Mouse (Mus musculus) frontal cortex, adult (tissue): ENCODE data around the gene Rabgef1.

Experiments
- ATAC-seq: cut with Nextera tagmentation; 2 replicates; pipeline ENCODE4 v1.9.2; 2017; ENCODE audit warnings: mild to moderate bottlenecking, moderate library complexity, mixed read lengths; ENCODE audit not compliant: low TSS enrichment

Rabgef1 gene

DNA sequence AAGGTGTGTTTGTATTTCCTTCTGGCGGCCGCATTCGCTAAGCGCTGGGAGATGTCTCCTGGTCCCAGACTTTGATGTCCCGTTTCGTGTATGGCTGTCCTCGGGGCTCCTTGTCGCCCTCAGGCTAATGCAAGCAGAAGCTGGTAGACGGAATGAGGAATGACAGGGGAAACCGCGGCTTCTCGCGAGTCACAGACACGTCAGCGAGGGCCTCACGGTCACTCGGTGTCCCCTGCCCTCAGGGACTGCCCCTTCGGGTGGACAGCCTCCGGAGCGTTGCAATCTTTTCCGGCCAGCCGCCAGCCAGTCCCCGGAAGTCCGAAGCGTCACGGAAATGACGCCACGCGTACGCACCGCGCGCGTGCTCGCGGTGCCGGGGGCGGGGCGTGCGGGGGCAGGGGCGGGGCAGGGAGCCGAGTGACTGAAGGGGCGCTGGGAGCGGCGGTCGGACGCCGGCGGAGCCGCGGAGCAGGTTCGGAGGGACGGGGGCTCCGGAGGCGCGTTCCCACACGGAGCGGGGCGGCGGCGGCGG is at the start of gene Rabgef1:
Rabgef1 (plus strand) TSS at position 376 of the 532 bp plus-strand sequence.
- peak; percentile 96 for ATAC-seq

DNA sequence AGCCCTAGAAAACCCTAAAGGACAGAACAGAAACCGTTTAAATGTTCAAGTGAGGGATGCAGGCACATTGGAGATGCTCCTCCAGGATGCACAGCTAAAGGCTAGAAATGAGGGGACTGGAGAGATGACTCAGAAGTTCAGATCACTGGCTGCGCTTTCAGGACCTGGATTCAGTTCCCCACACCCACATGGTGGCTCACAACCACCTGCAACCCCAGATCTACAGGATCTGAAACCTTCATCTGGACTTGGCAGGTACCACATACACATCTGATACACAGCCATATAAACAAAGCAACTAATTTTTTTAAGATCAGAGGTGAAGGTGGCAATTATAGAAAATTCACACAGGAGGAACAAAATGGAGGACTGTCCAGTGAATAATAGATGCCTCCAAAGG is 49.2 kb upstream of the Rabgef1 start:
- no peak for ATAC-seq

DNA sequence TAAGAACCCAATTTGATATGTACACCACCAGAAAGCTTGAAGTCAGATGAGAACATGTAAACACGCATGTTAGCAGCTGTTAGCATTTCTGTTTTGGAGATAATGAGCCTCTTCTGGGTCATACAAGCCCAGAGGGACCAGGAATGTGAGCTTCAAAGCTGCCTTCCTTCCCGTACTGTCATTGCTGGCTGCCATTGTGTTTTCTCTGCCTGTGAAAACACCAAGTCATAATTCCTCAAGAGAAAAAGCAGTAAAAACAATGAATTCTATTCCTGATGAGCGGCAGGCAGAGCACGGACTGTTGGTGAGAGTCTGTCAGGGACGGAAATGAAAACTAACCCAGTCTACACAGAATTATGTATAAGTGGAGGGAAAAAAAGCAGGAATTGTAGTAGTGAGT is 47.3 kb upstream of the Rabgef1 start:
- no peak for ATAC-seq

DNA sequence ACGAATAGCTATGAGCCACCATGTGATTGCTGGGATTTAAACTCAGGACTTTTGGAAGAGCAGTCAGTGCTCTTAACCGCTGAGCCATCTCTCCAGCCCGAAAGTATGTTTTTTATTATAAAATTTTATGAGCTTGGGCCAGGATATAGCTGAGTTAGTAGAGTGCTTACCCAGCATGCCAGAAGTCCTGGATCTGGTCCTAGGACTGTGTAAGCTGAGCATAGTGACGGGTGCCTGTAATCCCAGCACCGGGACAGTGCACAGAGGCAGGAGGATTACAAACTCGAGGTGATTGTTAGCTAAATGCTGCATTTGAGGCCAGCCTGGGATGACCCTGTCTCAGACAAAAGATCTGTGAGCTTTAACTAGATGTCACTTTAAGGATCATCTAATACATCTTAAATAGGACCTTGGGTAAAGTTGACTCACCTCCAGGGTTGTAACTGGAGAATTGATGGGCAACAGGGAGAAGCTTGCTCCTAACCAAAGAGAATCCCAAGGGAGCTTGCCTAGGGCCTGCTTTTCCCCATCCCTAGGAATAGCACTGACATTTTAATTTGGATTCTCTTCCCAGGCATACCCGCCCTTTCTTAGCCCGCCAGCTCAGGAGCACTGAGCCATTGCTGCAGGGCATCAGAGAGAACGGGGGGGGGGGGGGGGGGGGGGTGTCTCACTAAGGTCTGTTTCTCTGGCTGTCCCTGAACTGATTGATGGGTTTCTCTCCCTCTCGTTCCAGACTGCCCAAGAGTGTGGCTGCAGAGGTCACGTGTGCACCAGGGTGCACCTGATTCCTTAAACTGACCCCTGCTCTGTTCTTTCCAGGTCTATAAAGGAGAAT is 42.7 kb upstream of the Rabgef1 start:
- no peak for ATAC-seq

DNA sequence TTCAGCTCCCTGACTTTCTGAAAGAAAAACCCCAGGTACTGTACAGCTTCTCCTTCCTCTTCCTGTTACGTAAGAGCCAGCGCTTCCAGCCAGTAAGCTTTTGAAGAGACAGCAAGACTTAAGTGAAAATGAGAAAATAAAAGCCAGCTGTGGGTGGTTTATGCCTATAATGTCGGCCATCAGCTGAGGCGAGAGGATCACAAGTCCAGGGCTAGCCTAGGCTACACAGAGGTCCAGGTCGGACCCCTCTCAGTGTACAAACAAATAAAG is 42.1 kb upstream of the Rabgef1 start:
- ATAC-seq: peak; percentile 48; the same call in 1 of the 2 replicates

DNA sequence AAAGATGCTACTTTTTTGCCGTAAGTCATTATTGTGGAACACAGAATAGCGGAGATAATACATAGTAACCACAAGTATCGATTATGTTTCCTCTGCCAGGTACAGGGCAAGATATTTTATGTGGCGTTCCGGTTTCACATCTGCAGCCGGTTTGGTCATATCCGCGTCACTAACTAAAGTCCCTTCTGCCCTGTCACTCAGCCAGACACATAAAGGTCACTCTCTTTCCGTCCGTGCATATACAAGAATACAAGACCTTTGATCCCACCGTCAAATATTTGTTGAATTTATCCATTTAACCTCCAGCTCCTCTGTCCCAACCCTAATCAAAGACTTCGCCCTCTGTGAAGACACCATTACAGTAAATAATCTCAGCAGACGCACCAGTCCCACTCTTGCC is 35.0 kb upstream of the Rabgef1 start:
- no peak for ATAC-seq

DNA sequence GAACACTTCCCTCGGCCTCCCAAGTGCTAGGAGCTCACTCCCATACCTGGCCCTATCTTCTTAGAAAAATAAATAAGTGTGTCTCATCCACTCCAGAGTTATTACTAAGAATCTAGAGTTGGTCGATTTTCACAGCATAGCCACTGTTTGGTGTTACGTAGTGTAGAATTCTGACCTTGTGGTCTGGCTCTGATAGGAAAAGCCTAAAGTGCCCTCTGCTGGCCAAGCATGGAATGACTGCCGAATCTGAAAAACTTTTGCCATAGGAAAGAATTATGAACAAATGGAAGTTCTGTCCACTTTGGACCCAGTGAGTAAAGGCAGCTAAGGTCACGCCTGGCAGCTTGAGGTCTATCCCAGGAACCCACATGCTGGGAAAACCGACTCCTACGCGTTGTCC is 32.2 kb upstream of the Rabgef1 start:
- ATAC-seq: 0 out of 2 replicates have a peak, but pooled peaks have one; percentile 24

DNA sequence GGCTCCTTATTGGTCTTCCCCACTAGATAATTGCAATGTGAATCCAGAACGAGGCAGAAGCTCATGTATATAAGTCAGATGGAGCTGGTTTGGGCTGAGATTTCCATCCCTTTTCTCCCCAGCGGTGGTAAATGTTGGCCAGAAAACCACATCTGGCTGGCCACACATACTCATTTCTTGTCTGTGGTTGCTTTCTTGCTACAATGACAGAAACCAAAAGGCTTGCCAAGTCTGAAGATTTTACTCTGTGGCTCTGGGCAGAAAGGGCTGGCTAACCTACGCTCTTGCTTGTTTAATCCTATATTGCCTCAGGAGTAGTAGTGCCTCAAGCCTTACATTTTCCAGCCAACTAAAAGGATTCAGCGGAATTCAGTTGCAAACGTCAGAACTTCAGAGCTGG is 30.5 kb upstream of the Rabgef1 start:
- no peak for ATAC-seq

DNA sequence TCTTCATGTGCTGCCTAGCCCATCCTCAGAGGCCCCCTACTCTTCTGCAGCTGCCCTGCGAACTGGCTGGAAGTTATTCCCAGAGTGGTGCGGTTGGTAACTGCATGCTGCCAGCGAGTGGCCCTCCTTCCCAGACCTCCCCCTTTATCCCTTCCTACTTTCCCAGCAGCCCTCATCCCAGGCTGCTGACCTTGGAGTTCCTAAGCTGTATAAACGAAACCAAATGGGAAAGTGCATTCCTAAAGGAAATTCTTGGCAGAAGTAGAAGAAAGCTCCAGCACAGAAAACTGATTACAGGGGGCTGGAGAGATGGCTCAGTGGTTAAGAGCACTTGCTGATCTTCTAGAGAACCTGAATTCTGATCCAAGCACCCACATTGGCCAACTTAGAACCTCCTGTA is 29.6 kb upstream of the Rabgef1 start:
- no peak for ATAC-seq

DNA sequence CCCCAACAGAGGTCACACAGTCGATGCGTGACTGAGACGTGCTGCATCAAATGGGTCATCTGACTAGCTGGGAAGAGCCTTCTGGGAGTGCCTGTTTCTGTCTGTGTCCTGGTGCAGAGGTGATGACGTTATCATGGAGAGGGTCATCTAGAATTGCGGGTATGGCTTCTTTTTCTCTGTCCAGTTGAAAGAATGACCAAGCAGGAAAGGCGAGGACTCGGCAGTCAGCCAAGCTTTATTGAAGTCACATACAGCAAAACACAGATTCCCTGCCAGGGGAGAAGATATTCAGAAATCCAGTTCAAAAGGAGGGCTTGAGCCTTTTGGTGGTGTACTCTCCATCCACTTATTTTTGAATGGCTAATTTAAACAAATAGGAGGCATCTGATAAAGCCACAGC is 28.5 kb upstream of the Rabgef1 start:
- no peak for ATAC-seq

DNA sequence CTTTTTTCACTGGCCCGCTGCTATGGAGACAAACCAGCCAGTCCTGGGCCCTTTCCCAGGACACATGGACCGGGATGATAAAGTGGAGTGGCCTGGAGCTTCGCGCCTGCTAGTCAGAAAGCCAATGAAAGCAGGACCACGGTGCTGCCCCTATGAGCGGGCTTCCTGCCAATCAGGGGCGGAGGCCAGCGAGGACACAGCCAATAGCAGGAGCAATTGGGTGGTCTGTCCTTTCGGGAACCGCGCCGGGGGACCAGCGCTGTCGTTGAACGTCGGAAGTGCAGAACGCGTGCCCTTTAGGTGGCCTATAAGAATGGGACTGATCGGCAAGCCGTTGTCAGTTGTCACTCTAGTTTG is 27.6 kb upstream of the Rabgef1 start:
- ATAC-seq: peak; percentile 6; the same call in 1 of the 2 replicates

DNA sequence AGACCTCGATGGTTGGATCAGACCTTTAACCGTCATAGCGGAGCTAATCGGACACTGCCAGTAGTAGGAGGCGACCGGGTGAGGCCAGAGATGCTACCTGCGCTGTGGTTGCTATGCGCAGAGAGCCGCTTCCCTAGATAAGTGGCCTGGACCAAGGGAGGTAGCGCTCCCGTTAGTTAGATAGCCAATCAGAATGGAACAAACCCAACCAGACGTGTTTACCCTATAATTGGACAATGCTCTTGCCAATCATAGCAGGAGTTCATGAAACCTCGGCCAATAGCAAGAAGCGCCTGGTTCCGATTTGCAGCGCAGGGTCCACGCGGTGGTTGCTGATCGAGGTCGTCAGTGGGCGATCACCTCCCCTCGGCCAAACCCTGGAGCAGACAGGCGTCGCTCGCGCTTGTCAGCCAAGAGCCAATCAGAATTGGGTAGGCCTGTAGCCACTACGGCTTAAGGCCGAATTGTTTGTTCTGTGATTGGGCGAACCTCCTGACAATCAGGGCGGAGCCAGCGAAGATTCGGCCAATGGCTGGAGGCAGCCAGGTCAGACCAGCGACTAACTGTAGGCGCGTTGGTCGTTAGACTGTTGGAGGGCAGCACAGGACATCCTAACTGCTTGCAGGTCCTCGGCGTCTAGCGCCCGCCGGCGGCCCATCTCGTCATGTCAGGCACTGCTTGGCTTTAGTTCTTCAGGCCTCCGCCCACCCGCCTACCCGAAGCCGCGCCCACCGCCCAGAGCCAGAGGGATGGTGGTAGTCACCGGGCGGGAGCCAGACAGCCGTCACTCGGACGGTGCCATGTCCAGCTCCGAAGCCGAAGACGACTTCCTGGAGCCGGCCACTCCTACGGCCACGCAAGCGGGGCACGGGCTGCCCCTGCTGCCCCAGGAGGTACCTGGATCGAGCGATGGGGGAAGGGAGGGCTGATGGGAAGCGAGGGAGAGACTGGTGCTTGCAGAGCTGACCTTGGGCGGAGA is 27.0 kb upstream of the Rabgef1 start, which contains the start of gene Kctd7:
Kctd7 (plus strand) TSS at position 528 of the 979 bp plus-strand sequence.
- peak; percentile 91 for ATAC-seq

DNA sequence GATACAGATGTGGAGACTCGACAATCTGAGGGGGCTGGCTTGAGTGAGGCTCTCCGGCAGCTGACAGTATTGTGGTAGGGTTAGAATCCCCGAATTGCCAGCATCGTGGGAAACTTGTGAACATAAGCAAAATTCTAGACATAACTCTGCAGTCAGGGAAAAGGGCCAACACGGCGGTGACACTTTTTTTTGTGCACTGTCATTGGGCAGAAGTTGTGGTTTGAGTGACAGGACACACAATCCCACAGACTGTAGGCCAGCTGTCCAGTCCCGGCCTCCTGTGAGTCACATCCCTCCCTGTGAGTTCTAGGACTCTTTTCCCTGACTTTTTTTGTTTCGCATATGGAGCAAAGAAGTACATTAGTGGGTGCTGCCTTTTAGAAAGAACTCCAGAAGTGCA is 25.6 kb upstream of the Rabgef1 start:
- peak; percentile 17; the same call in 1 of the 2 replicates for ATAC-seq

DNA sequence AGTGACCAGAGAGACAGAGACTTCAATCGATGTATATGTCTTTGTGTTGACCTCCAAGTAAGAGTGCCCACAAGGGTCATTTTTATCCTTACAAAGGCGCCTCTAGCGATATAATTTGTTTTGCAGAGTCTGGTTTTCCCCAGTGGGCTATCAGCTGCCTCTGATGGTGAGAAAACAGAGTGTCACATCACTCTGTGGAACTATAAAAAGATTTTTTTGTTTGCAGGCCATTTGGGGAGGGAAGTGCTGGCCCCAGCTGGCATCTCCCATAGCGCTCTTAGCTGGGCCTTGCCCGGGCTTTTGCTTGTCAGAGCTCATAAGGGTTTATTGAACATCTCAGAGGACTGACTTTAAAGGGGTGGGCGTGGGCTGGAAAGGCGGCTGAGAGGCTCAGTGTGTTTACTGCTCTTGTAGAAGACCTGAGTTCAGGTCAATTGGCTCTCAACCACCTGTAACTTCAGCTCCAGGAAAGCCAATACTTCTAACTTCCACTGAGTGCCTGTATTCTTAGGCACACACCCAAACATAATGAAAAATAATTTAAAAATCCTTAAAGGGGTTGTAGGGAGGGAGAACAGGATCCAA is 21.8 kb upstream of the Rabgef1 start:
- no peak for ATAC-seq

DNA sequence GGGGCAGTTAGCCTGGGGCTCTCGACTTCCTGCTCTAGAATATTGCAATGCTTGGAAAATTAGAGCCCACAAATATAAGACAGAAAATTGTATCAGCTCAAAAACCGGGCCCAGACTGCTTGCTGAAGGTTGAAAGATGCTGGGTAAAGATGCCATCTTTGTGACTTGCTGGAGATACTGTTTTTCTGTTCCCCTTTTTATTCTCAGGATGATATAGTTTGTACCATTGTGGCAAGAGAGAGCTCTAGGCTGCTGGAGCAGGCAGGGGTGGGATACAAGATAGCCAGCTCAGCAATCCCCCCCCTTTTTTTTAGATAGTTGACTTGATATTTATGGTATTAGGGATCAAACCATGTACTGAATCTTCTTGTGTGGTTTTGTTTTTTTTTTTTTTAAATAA is 17.3 kb upstream of the Rabgef1 start:
- no peak for ATAC-seq

DNA sequence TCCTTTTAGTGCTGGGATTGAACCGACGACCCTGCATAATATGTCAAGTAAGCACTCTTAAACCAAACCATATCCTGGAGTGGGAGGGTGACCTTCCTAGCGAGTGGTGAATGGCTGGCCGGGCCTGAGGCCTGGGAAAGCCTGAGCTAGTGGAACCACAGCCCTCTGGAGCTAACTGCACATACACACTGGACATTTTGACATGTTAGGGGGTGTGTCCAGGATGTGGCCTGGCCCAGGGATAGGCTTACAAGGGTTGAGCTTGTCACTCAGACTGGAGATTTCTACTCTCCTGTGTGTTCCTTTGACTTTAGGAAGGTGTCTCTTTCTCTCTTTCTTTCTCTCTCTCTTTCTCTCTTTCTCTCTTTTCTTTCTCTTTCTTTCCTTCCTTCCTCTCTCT is 13.1 kb upstream of the Rabgef1 start:
- ATAC-seq: no peak

DNA sequence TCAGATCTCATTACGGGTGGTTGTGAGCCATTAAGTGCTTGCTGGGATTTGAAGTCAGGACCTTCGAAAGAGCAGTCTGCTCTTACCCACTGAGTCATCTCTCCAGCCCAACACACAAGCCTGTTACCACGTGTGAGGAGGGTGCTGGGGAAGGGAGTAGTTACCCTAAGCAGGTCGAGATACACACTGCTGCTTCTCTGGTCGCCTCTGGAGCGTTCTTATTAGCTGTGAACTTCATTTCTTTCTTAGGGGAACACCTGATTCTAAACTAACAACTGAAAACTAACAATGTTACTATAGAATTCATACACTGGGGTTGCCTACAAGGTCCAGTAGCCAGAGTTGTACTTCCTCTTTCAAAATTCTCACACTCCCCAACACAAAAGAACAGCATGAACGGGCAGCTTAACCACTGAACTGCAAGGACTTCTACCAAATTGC is 11.8 kb upstream of the Rabgef1 start:
- ATAC-seq: no peak

DNA sequence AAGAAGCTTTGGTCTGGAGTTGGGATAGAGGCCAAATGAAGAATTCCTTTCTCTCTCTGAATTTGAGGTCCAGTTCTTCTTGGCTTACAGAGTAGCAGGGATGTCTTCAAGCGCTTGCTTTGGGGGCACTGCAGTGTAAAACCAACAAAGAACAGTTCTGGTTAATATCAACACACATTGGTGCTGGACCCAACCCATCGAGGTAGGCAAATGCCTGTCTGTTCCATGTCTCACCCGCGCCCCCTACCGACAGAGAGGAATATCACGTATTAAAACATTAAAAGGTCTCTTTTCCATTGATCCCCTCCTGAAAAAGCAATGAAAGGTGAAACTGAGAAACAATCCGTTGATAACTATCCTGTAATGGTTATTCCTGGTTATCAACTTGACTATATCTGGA is 7.9 kb upstream of the Rabgef1 start:
- ATAC-seq: peak; percentile 50; the same call in 1 of the 2 replicates

DNA sequence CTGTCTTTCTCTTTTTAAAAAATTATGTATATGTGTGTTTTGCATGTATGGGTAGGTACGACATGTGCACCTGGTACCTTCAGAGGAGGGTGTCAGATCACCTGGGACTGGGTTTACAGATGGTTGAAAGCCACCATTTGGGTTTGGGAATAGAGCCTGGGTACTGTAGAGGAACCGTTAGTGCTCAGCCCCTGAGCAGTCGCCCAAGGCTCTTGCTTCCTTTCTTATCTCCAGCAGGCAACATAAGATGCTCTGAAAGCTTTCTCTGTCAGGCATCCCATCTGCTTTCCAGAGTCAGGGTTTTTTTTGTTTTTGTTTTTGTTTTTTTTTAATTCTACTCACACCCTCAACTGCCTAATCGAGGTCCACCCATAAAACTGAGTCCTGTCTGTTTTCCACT is 6.4 kb upstream of the Rabgef1 start:
- ATAC-seq: no peak

DNA sequence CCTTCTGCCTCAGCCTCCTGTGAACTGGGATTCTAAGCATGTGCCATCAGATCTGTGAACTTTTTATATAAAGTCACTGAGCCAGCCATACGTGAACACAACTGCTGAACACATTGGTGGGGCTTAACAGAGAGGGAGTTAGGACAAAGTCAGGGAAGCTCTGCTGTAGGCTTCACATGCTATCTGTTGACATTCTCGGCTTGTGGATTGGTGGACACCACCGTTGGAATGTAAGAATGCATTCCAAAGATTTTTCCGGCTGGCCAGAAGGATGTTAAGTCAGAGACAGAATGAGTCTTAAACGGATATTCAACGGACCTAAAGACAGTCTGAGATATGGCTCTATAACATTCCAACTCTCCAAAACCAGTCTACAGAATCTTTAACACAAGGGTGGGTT is 2.5 kb upstream of the Rabgef1 start:
- no peak for ATAC-seq

DNA sequence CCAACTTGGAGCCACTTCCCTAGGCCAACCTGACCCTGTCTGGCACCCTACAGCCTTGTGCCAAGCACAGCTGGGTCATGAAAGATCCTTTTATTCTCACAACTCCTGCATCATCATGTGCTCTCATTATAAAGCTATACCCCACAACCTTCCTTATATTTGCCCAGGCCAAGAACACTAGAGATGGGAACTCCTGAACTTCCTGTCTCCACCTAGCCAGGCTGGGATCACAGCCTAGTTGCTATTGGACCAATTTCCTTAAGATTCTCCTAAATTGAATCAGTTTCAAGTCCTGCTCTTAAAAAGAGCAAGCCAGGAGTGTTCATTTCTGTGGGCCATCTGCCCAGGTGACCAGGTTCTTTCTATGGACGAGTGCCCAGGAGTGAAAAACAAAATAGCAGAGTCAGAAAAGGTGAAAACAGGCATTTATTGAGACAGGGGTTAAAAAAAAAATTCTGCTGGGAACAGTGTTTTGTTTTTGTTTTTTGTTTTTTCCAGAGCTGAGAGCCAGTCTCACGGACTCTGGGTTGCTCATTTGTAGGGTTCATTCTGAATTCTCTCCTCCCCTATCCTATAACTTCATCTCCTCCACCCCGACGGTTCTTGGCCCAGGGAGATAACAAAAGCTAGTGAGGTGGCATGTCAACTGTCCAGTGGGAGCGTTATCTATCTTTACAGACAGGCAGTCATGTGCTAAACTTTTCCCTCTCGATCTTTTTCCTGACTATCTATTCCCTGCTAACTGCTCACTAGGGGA is 754 bp upstream of the Rabgef1 start:
- peak; percentile 15; the same call in 1 of the 2 replicates for ATAC-seq
